Mouse (Mus musculus) neural tube, embryonic 11.5 days (tissue): ENCODE results near the gene Pigl. TPM values are rescaled to one million over a fixed set of nuclear protein-coding genes. Genes with fewer than 3 reads are reported as not detected.

Experiments
- ATAC-seq: fragments of 200-750 bp; cut with Nextera tagmentation; 2 replicates; pipeline ENCODE4 v1.8.0; 2017; ENCODE audit warnings: moderate number of reproducible peaks, mild to moderate bottlenecking, moderate TSS enrichment, moderate library complexity; ENCODE audit not compliant: insufficient read depth, low FRiP score, low TSS enrichment
- DNase-seq: peaks from one replicate; pipeline ENCODE4 v3.0.0-alpha.2; 2015; ENCODE audit warnings: low spot score
- H3K27ac ChIP-seq: fragments of 300-500 bp; sonication (generic); 2 replicates; pipeline ENCODE4 v1.5.1; 2014; ENCODE audit warnings: low read depth, mild to moderate bottlenecking, low read length
- H3K27me3 ChIP-seq: fragments of 300-500 bp; sonication (generic); 2 replicates; pipeline ENCODE4 v1.6.1; 2014; ENCODE audit warnings: mild to moderate bottlenecking, low read length, mixed read lengths; ENCODE audit not compliant: control insufficient read depth, insufficient read depth
- H3K36me3 ChIP-seq: fragments of 300-500 bp; sonication (generic); 2 replicates; pipeline ENCODE4 v1.6.1; 2014; ENCODE audit warnings: mild to moderate bottlenecking, low read length, moderate library complexity, mixed read lengths; ENCODE audit not compliant: control insufficient read depth, insufficient read depth
- H3K4me1 ChIP-seq: fragments of 300-500 bp; sonication (generic); 2 replicates; pipeline ENCODE4 v1.6.1; 2014; ENCODE audit warnings: low read length, mixed read lengths; ENCODE audit not compliant: control insufficient read depth, insufficient read depth
- H3K4me2 ChIP-seq: fragments of 300-500 bp; sonication (generic); 2 replicates; pipeline ENCODE4 v1.6.1; 2014; ENCODE audit warnings: low read depth, mild to moderate bottlenecking, moderate library complexity
- H3K4me3 ChIP-seq: fragments of 300-500 bp; sonication (generic); 2 replicates; pipeline ENCODE4 v1.5.1; 2014; ENCODE audit warnings: low read depth, low read length
- H3K9ac ChIP-seq: fragments of 300-500 bp; sonication (generic); 2 replicates; pipeline ENCODE4 v1.6.1; 2014; ENCODE audit warnings: mild to moderate bottlenecking, low read length
- H3K9me3 ChIP-seq: fragments of 300-500 bp; sonication (generic); 2 replicates; pipeline ENCODE4 v1.6.1; 2016; ENCODE audit warnings: low read length; ENCODE audit not compliant: control insufficient read depth
- WGBS: fragments of 180-500 bp; shearing (Covaris S2); extraction: QIAGEN DNeasy Blood & Tissue Kit; methylation state at CpG from one replicate; pipeline ENCODE4 v1.1.7; 2014; 5-methylcytosine and 5-hydroxymethylcytosine counted together
- polyA plus RNA-seq: library from polyadenylated mRNA; unstranded; fragments of >200 nt; fragmentation: Nextera tagmentation; extraction: Ambion mirVana; gene quantifications from 2 replicates; pipeline ENCODE4 v1.2.1, GENCODE M21; 2014

Gene Pigl
- polyA plus RNA-seq, 1 experiment from 2014 or later, result 15.3 TPM

GRCm38 (mm10) chr11:62445799-62446198 is 12.5 kb upstream of the Pigl start:
- Histone ChIP-seq H3K4me2 (no peak overlapping the region), H3K4me3 (no peak overlapping the region), H3K4me1 (no peaks in the 10 kb centered on the region), H3K9me3 (no peaks in the 10 kb centered on the region), H3K27ac (no peak overlapping the region), H3K27me3 (no peaks in the 10 kb centered on the region), H3K36me3 (no peaks in the 10 kb centered on the region), H3K9ac (no peak overlapping the region)
- ATAC-seq (no peak), DNase-seq (no peak)
- WGBS, result 98% methylated on average over 3 of the region's 3 CpGs

GRCm38 (mm10) chr11:62448971-62449370 is 9.3 kb upstream of the Pigl start:
- no peaks in the 10 kb centered on the region for H3K9me3 ChIP-seq
- H3K27ac ChIP-seq, result no peak overlapping the region
- no peaks in the 10 kb centered on the region for H3K36me3 ChIP-seq
- H3K27me3 ChIP-seq, result no peaks in the 10 kb centered on the region
- H3K9ac ChIP-seq, result no peak overlapping the region
- H3K4me2 ChIP-seq, result no peak overlapping the region
- ATAC-seq (no peak), DNase-seq (no peak)
- H3K4me3 ChIP-seq, result no peak overlapping the region
- WGBS, result 97% methylated on average over 6 of the region's 6 CpGs
- H3K4me1 ChIP-seq, result no peaks in the 10 kb centered on the region

GRCm38 (mm10) chr11:62455193-62455592 is 3.1 kb upstream of the Pigl start:
- no peaks in the 10 kb centered on the region for H3K9me3 ChIP-seq
- H3K4me1 ChIP-seq, result no peaks in the 10 kb centered on the region; the same call in 1 of the 2 replicates
- no peak overlapping the region for H3K27ac ChIP-seq
- no peak overlapping the region for H3K4me2 ChIP-seq
- no peak overlapping the region for H3K9ac ChIP-seq
- no peak for DNase-seq
- no peaks in the 10 kb centered on the region for H3K27me3 ChIP-seq
- ATAC-seq, result no peak
- no peak overlapping the region for H3K4me3 ChIP-seq
- H3K36me3 ChIP-seq, result no peaks in the 10 kb centered on the region
- WGBS, result 86% methylated on average over 1 of the region's 1 CpGs

GRCm38 (mm10) chr11:62456021-62456482 is 2.2 kb upstream of the Pigl start:
- Histone ChIP-seq H3K27ac (no peak overlapping the region), H3K4me3 (peak overlapping the region; percentile 97), H3K36me3 (no peaks in the 10 kb centered on the region), H3K9ac (peak overlapping the region; percentile 99), H3K27me3 (no peaks in the 10 kb centered on the region), H3K4me2 (peak overlapping the region; percentile 91), H3K9me3 (no peaks in the 10 kb centered on the region), H3K4me1 (no peaks in the 10 kb centered on the region; the same call in 1 of the 2 replicates)
- WGBS, result 7% methylated on average over 3 of the region's 3 CpGs
- ATAC-seq (no peak), DNase-seq (no peak)

- H3K36me3 ChIP-seq, result no peaks in the 10 kb centered on the region
- H3K4me1 ChIP-seq, result no peaks in the 10 kb centered on the region; the same call in 1 of the 2 replicates
- DNase-seq, result peak; percentile 69
- peak overlapping the region; percentile 97 for H3K27ac ChIP-seq
- H3K27me3 ChIP-seq, result no peaks in the 10 kb centered on the region
- ATAC-seq, result peak; percentile 77
- peak overlapping the region; percentile 91 for H3K4me2 ChIP-seq
- peak overlapping the region; percentile 97 for H3K4me3 ChIP-seq
- H3K9me3 ChIP-seq, result no peaks in the 10 kb centered on the region
- peak overlapping the region; percentile 99 for H3K9ac ChIP-seq
- 0% methylated on average over 32 of the region's 42 CpGs for WGBS
Observed at GRCm38 (mm10) chr11:62456483-62457172, 1.6 kb upstream of the Pigl start.

GRCm38 (mm10) chr11:62457241-62457890 is 894 bp upstream of the Pigl start:
- Histone ChIP-seq H3K27ac (peak overlapping the region; percentile 97), H3K4me3 (peak overlapping the region; percentile 97), H3K27me3 (no peaks in the 10 kb centered on the region), H3K4me1 (no peaks in the 10 kb centered on the region; the same call in 1 of the 2 replicates), H3K9ac (peak overlapping the region; percentile 99), H3K36me3 (no peaks in the 10 kb centered on the region), H3K4me2 (peak overlapping the region; percentile 91), H3K9me3 (no peaks in the 10 kb centered on the region)
- WGBS, result under 1% methylated on average over 63 of the region's 73 CpGs
- DNase-seq (peak; percentile 91), ATAC-seq (peak; percentile 93)

GRCm38 (mm10) chr11:62457891-62458270 is 379 bp upstream of the Pigl start:
- DNase-seq (no peak), ATAC-seq (no peak)
- Histone ChIP-seq H3K9me3 (no peaks in the 10 kb centered on the region), H3K4me1 (no peaks in the 10 kb centered on the region; the same call in 1 of the 2 replicates), H3K4me3 (peak overlapping the region; percentile 97), H3K27me3 (no peaks in the 10 kb centered on the region), H3K27ac (peak overlapping the region; percentile 97), H3K4me2 (peak overlapping the region; percentile 91), H3K9ac (peak overlapping the region; percentile 99), H3K36me3 (no peaks in the 10 kb centered on the region)
- under 1% methylated on average over 18 of the region's 18 CpGs for WGBS

GRCm38 (mm10) chr11:62458780-62459179 is 520 bp downstream of the Pigl start:
- Histone ChIP-seq H3K4me2 (peak overlapping the region; percentile 91), H3K36me3 (no peaks in the 10 kb centered on the region), H3K4me1 (no peaks in the 10 kb centered on the region; the same call in 1 of the 2 replicates), H3K4me3 (peak overlapping the region; percentile 97), H3K9ac (peak overlapping the region; percentile 99), H3K9me3 (no peaks in the 10 kb centered on the region), H3K27me3 (no peaks in the 10 kb centered on the region), H3K27ac (peak overlapping the region; percentile 97)
- DNase-seq (no peak), ATAC-seq (no peak)
- 3% methylated on average over 9 of the region's 9 CpGs for whole genome bisulfite sequencing
